Mouse (Mus musculus): Measurements from ENCODE around the gene St3gal4.

St3gal4 gene

GRCm38 (mm10) chr9:35107396-35107795 is 11.7 kb downstream of the St3gal4 start:
- no peak for DNase-seq (ENCODE audit: extremely low read depth, low read depth, low spot score)

GRCm38 (mm10) chr9:35105884-35106880 is 12.9 kb downstream of the St3gal4 start:
- DNase-seq (ENCODE audit: extremely low read depth, low read depth, low spot score), result no peak

- DNase-seq (ENCODE audit: extremely low read depth, low read depth, low spot score), result no peak
Measured at GRCm38 (mm10) chr9:35105438-35105837, 13.6 kb downstream of the St3gal4 start.

GRCm38 (mm10) chr9:35104711-35105110 is 14.4 kb downstream of the St3gal4 start:
- no peak for DNase-seq (ENCODE audit: extremely low read depth, low read depth, low spot score)

- no peak for DNase-seq (ENCODE audit: extremely low read depth, low read depth, low spot score)
Measured at GRCm38 (mm10) chr9:35098762-35099161, 20.3 kb downstream of the St3gal4 start.

GRCm38 (mm10) chr9:35097901-35098300 is 21.2 kb downstream of the St3gal4 start:
- no peak for DNase-seq (ENCODE audit: extremely low read depth, low read depth, low spot score)

- DNase-seq (ENCODE audit: extremely low read depth, low read depth, low spot score), result no peak
Measured at GRCm38 (mm10) chr9:35095726-35096125, 23.3 kb downstream of the St3gal4 start.

- no peak for DNase-seq (ENCODE audit: extremely low read depth, low read depth, low spot score)
Measured at GRCm38 (mm10) chr9:35093350-35093749, 25.7 kb downstream of the St3gal4 start.

GRCm38 (mm10) chr9:35092904-35093303 is 26.2 kb downstream of the St3gal4 start:
- no peak for DNase-seq (ENCODE audit: extremely low read depth, low read depth, low spot score)

GRCm38 (mm10) chr9:35061446-35061845 is 57.6 kb downstream of the St3gal4 start:
- DNase-seq (ENCODE audit: extremely low read depth, low read depth, low spot score), result no peak

- DNase-seq (ENCODE audit: extremely low read depth, low read depth, low spot score), result no peak
Measured at GRCm38 (mm10) chr9:35059881-35060280, 59.2 kb downstream of the St3gal4 start.

GRCm38 (mm10) chr9:35058596-35059354 is 60.3 kb downstream of the St3gal4 start:
- DNase-seq (ENCODE audit: extremely low read depth, low read depth, low spot score), result peak; percentile 61

GRCm38 (mm10) chr9:35058186-35058585 is 60.9 kb downstream of the St3gal4 start:
- no peak for DNase-seq (ENCODE audit: extremely low read depth, low read depth, low spot score)

GRCm38 (mm10) chr9:35057631-35058030 is 61.4 kb downstream of the St3gal4 start:
- DNase-seq (ENCODE audit: extremely low read depth, low read depth, low spot score), result no peak

GRCm38 (mm10) chr9:35056611-35057010 is 62.5 kb downstream of the St3gal4 start:
- no peak for DNase-seq (ENCODE audit: extremely low read depth, low read depth, low spot score)

GRCm38 (mm10) chr9:35055528-35056330 is 63.3 kb downstream of the St3gal4 start:
- DNase-seq (ENCODE audit: extremely low read depth, low read depth, low spot score), result no peak

GRCm38 (mm10) chr9:35053669-35054068 is 65.4 kb downstream of the St3gal4 start:
- no peak for DNase-seq (ENCODE audit: extremely low read depth, low read depth, low spot score)

- DNase-seq (ENCODE audit: extremely low read depth, low read depth, low spot score), result no peak
Measured at GRCm38 (mm10) chr9:35053081-35053480, 66.0 kb downstream of the St3gal4 start.

- DNase-seq (ENCODE audit: extremely low read depth, low read depth, low spot score), result no peak
Measured at GRCm38 (mm10) chr9:35052671-35053070, 66.4 kb downstream of the St3gal4 start.

GRCm38 (mm10) chr9:35051666-35052065 is 67.4 kb downstream of the St3gal4 start:
- DNase-seq (ENCODE audit: extremely low read depth, low read depth, low spot score), result peak; percentile 86

Measured in fat pad, adult 2 months (tissue).